Comparison of ENCODE assay signal across 7 mouse cellular contexts in the genomic region with DNA sequence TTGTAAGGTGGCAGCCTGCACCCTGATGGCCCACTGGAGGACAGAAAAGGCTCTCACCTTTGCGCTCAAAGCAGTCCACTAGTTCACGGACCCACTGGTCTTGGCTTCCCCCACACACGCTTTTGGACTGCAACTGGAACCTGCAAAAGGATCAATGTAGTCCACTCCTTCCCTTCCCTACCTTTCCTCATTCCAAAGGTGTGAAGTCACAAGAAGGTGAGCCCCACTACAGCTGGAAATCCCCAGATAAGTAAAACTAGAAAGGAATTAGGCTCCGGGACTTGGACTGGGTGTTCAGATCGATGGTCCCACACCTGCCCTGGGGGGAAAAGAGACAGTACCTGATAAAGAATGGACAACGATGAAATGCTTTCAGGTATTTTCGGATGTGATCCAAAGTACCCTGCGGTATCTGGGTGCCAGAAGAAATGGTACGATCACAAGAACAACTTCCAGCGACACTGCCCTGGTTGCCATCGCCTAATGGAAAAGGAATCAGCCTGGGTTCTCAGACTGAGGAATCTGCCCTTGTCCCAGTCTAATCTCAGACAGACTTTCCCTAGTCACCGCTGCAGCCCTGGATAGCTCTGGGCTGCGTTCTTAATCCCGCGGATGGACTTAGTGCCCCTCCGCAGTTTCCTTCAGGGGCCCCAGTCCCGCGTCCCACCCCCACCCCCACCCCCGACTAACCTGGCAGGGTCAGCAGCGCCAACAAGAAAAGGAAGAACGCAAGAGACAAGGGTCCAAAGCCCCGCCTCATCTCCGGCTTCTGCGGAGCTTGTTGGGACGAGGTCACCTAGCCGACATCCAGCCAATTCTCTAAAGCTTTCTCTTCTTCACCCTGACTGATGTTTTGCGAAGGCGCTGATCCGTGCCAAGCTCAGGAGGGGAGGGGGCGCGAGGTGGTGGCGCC. TPM values are rescaled to one million over a fixed set of nuclear protein-coding genes. Genes with fewer than 3 reads are reported as not detected.
DNase-seq lines count a peak whose midpoint lies in the region; ATAC-seq and TF ChIP-seq lines count a peak whose summit lies in the region.

A gene (plus strand): TSS at position 746 of the 913 bp plus-strand sequence.

- no peak for TF ChIP-seq CTCF in testis, adult 2 months (IDR thresholded peaks at IDR 0.05; ENCODE audit: control insufficient read depth, insufficient read depth, insufficient replicate concordance, low read depth, low read length)
- no peak for TF ChIP-seq CTCF in forebrain, postnatal 0 days (IDR thresholded peaks at IDR 0.05; ENCODE audit: low read depth)
- no peak for TF ChIP-seq CTCF in lung, postnatal 0 days (IDR thresholded peaks at IDR 0.05)

- no peak for TF ChIP-seq EP300 in lung, postnatal 0 days (IDR thresholded peaks at IDR 0.05)

- peak within 1 kb of the TSS; percentile 39; the same call in 1 of the 2 replicates for H3K9ac ChIP-seq in forebrain, postnatal 0 days
- H3K9ac ChIP-seq in lung, postnatal 0 days (replicated peaks; ENCODE audit: low read depth): peak within 1 kb of the TSS; percentile 83

- no peak for DNase-seq in testis, postnatal 10 days (ENCODE audit: low spot score)
- no peak for DNase-seq in forebrain, postnatal 0 days
- DNase-seq in lung, postnatal 0 days (ENCODE audit: low spot score): peak; percentile 67
- DNase-seq in ovary, adult 18-20 months (ENCODE audit: low spot score): no peak
- DNase-seq in right cerebral cortex, postnatal 14 days: no peak

- ATAC-seq in forebrain, postnatal 0 days: no peak
- peak; percentile 10; the same call in 1 of the 2 replicates for ATAC-seq in lung, postnatal 0 days
- ATAC-seq in frontal cortex, adult (ENCODE audit: low TSS enrichment): no peak

- no peak within 1 kb of the TSS for H3K27ac ChIP-seq in testis, adult 2 months (ENCODE audit: control insufficient read depth, insufficient read depth, low read depth, low read length)
- H3K27ac ChIP-seq in forebrain, postnatal 0 days (ENCODE audit: low read depth, low read length): no peak within 1 kb of the TSS
- peak within 1 kb of the TSS; percentile 91 for H3K27ac ChIP-seq in lung, postnatal 0 days (ENCODE audit: low read length)

- no peaks in the 10 kb centered on the region for H3K27me3 ChIP-seq in testis, adult 2 months (ENCODE audit: control insufficient read depth, insufficient read depth, low read length)
- H3K27me3 ChIP-seq in forebrain, postnatal 0 days (ENCODE audit: insufficient read depth, low read length): peaks cover 7% of the 10 kb centered on the region
- no peaks in the 10 kb centered on the region for H3K27me3 ChIP-seq in lung, postnatal 0 days (replicated peaks; ENCODE audit: insufficient read depth, low read length)

- H3K9me3 ChIP-seq in forebrain, postnatal 0 days (ENCODE audit: low read length): no peaks in the 10 kb centered on the region
- H3K9me3 ChIP-seq in lung, postnatal 0 days (ENCODE audit: low read length): no peaks in the 10 kb centered on the region

- H3K4me3 ChIP-seq in testis, adult 2 months (ENCODE audit: control insufficient read depth, low read depth, low read length): peak within 1 kb of the TSS; percentile 79
- H3K4me3 ChIP-seq in forebrain, postnatal 0 days (ENCODE audit: low read depth, low read length): peak within 1 kb of the TSS; percentile 38
- H3K4me3 ChIP-seq in lung, postnatal 0 days (ENCODE audit: low read depth, low read length): peak within 1 kb of the TSS; percentile 80

- peaks cover 1% of the 10 kb centered on the region for H3K36me3 ChIP-seq in testis, adult 2 months (ENCODE audit: control insufficient read depth, insufficient read depth, low read length)
- H3K36me3 ChIP-seq in forebrain, postnatal 0 days (ENCODE audit: insufficient read depth): no peaks in the 10 kb centered on the region
- peaks cover 8% of the 10 kb centered on the region; the same call in 1 of the 2 replicates for H3K36me3 ChIP-seq in lung, postnatal 0 days (ENCODE audit: insufficient read depth, low read length)

- H3K4me2 ChIP-seq in forebrain, postnatal 0 days (ENCODE audit: low read depth): peak within 1 kb of the TSS; percentile 62
- H3K4me2 ChIP-seq in lung, postnatal 0 days (replicated peaks; ENCODE audit: low read depth, low read length): peak within 1 kb of the TSS; percentile 80

- no peak for TF ChIP-seq POLR2A in testis, adult 2 months (IDR thresholded peaks at IDR 0.05; ENCODE audit: control insufficient read depth, low read depth, low read length)

- peaks cover 9% of the 10 kb centered on the region for H3K4me1 ChIP-seq in testis, adult 2 months (ENCODE audit: control insufficient read depth, insufficient read depth, low read length)
- H3K4me1 ChIP-seq in forebrain, postnatal 0 days (ENCODE audit: insufficient read depth): no peaks in the 10 kb centered on the region
- H3K4me1 ChIP-seq in lung, postnatal 0 days (ENCODE audit: insufficient read depth, low read depth, low read length): no peaks in the 10 kb centered on the region

- WGBS in forebrain, postnatal 0 days: 21% methylated on average over 30 of the region's 32 CpGs
- WGBS in lung, postnatal 0 days: 11% methylated on average over 29 of the region's 32 CpGs

RNA-seq across cellular contexts. Expression of the gene that starts here (rescaled TPM):
- 186 and 201 TPM in 2 replicates for polyA plus RNA-seq in testis, adult 2 months (2012; rRNA removed)
- 0.54 and 1.1 TPM in 2 replicates for total RNA-seq in forebrain, postnatal 0 days (2014; rRNA removed)
- polyA plus RNA-seq in forebrain, postnatal 0 days (2015; fragmentation: Nextera tagmentation; extraction: Ambion mirVana): 0.24 and 0.84 TPM in 2 replicates
- polyA plus RNA-seq in lung, postnatal 0 days (2015; fragmentation: Nextera tagmentation; extraction: Ambion mirVana): 1.0 and 1.4 TPM in 2 replicates

Comparison
In these comparisons a context has a peak if more than half of its experiments do, and no peak if none do; other contexts are left out.
1. RNA of the gene that starts here (polyA plus RNA-seq): 186 to 201 TPM in testis, adult 2 months; 1.0 to 1.4 TPM in lung, postnatal 0 days and 0.24 to 0.84 TPM in forebrain, postnatal 0 days; every median in the first group is over 10 times any median in the second.
2. Peak in every context shown above with its lines, with median percentiles within 50 percentile points of each other: H3K4me3 ChIP-seq.